Mouse (Mus musculus): ENCODE measurements around the gene Snx11. TPM values are rescaled to one million over a fixed set of nuclear protein-coding genes. Genes with fewer than 3 reads are reported as not detected.

Gene Snx11
- polyA plus RNA-seq, 1 experiment, result 30.1 TPM

Other genes with a start within 250 kb of the Snx11 start
- gene Cbx1, start 11.6 kb upstream of the Snx11 start, polyA plus RNA-seq (2012; rRNA removed), result 11.7 and 17.4 TPM in 2 replicates
- gene Nfe2l1, start 52.4 kb upstream of the Snx11 start, polyA plus RNA-seq (2012; rRNA removed), result 249 and 296 TPM in 2 replicates
- gene Copz2, start 72.3 kb upstream of the Snx11 start, polyA plus RNA-seq (2012; rRNA removed), result 72.9 and 77.0 TPM in 2 replicates
- gene Cdk5rap3, start 138.9 kb upstream of the Snx11 start, polyA plus RNA-seq (2012; rRNA removed), result 59.2 and 67.1 TPM in 2 replicates
- gene Prr15l, start 150.5 kb upstream of the Snx11 start, polyA plus RNA-seq (2012; rRNA removed), result 19.5 and 20.2 TPM in 2 replicates
- 39.3 and 41.8 TPM in 2 replicates for gene Pnpo, start 166.4 kb upstream of the Snx11 start, polyA plus RNA-seq (2012; rRNA removed)
- 11.6 and 19.8 TPM in 2 replicates for gene Sp2, start 205.4 kb upstream of the Snx11 start, polyA plus RNA-seq (2012; rRNA removed)
- 1.5 and 2.2 TPM in 2 replicates for gene Sp6, start 235.8 kb upstream of the Snx11 start, polyA plus RNA-seq (2012; rRNA removed)